Mouse (Mus musculus) WW6 (cell line): ENCODE measurements around the gene Src.
"Not testable (repeated sequence)": the region's sequence is repeated elsewhere in the genome, so short reads cannot be mapped to it uniquely, and the experiment has no call there.

Experiments used
- DNase-seq: peaks from one replicate; pipeline ENCODE4 v3.0.0-alpha.2; 2013; ENCODE audit warnings: low read depth, low spot score

Src gene

GRCm38 (mm10) chr2:157418206-157418605 is at the start of gene Src:
Gene Src (plus strand): TSS chr2:157418444.
- DNase-seq: peak; percentile 77

- no peak for DNase-seq
Measured at GRCm38 (mm10) chr2:157371696-157372095, 46.5 kb upstream of the Src start.

DNA sequence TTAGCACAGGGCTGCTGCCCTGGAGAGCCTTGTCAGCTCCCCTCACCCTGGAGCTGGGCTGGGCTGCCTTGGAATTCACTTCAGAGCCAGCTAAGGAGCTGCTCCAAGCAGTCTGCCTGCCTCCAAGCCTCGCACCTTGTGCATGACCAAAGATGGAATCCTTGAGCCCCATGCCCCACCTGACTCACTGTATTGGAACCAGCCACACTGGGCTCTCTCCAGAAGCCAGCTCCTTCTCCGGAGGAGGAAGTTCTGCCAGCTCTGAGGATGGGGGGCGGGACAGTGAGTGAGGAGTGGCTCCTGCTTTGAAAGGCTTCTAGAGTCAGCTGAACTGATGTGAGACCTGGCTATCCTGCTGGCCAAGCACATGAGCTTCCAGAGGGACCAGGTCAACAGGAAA is 44.6 kb upstream of the Src start:
- no peak for DNase-seq

- no peak for DNase-seq
Measured at GRCm38 (mm10) chr2:157375051-157375450, 43.2 kb upstream of the Src start.

GRCm38 (mm10) chr2:157375794-157376757 is 42.2 kb upstream of the Src start:
- peak; percentile 71 for DNase-seq

DNA sequence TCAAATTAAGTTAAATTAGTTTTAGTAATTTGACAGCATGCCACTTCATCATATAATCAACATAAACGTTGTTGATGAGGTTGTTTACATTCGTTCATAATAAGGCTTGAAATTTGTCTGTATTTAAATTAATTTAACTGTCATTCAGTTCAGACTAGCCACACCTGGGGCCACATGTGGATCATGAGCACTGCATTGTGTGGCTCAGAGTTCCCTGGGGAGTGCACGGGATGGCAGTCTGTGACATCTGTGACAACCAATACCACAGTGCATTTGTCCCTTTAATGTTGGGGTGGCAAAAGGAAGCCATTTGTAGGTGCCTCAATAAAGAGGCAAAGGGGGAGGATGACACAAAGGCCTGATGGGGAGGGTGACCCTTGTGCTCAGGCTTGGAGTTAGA is 41.2 kb upstream of the Src start:
- DNase-seq: no peak

DNA sequence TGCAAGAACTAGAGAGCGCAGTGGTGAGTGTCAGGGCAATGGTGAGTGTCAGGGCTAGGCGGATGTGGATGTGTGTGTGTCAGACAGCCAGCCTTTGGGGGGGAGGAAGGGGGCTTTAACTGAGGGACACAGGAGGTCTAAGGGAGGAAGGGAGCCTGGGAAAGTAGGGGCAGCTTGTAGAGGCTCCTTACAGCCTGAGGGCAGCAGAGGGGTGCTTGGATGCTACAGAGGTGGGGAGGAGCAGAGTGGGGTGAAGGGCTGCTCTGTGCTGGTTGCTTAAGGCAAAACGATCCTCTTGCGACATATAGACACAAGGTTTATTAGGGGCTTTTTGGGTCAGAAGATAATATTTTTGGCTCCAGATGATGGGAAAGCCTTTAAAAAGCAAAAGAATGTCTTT is 33.4 kb upstream of the Src start:
- no peak for DNase-seq

GRCm38 (mm10) chr2:157388901-157389590 is 29.2 kb upstream of the Src start:
- DNase-seq: not testable (repeated sequence)

DNA sequence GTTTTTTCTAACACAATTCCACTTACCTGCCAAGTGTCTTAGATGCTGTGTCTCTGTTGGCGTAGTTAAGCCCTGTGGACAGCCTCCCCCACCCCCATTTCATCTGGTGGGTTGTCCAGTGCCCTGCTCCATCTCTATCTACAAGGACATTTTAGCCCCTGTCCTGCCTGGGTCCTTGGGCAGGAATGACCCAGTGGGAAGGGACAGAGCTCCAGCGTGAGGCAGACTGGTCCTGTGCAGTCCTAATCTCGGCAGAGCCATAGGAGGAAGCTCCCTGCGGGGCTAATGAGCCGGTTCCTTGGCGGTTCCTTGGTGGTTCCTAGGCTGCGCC is 28.7 kb upstream of the Src start:
- no peak for DNase-seq

GRCm38 (mm10) chr2:157392331-157392730 is 25.9 kb upstream of the Src start:
- no peak for DNase-seq

DNA sequence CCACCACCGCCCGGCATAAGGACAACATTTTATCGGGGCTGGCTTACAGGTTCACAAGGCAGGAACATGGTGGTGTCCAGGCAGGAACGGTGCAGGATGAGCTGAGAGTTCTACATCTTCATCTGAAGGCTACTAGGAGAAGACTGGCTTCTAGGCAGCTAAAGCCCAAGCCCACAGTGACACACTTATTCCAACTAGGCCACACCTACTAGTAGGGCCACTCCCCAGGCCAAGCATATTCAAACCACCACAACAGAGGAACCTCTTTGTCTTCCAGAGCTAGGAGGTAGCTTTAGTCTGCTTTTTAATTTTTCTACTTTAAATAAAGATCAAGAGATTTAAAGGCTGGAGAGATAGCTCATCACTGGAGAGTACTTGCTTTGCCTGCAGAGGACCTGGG is 24.7 kb upstream of the Src start:
- no peak for DNase-seq

- no peak for DNase-seq
Measured at GRCm38 (mm10) chr2:157394868-157395267, 23.4 kb upstream of the Src start.

DNA sequence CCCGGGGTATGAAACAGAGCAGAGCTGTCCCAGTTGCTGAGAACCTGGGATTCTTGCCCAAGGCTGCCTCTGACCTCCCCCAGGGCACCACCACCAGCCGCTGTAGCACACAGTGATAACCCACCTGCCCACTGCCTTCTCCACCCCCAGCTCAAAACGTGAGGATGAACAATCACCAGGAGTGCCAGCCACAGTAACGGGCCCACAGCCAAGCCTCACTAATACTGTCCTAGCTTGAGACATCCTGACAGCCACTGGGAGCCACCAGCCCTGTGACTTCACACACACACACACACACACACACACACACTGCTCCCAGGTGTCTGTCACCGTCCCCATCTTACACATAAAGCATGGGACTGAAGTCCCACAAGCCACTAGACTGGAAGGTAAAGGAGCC is 22.9 kb upstream of the Src start:
- no peak for DNase-seq

GRCm38 (mm10) chr2:157395960-157396359 is 22.3 kb upstream of the Src start:
- no peak for DNase-seq

DNA sequence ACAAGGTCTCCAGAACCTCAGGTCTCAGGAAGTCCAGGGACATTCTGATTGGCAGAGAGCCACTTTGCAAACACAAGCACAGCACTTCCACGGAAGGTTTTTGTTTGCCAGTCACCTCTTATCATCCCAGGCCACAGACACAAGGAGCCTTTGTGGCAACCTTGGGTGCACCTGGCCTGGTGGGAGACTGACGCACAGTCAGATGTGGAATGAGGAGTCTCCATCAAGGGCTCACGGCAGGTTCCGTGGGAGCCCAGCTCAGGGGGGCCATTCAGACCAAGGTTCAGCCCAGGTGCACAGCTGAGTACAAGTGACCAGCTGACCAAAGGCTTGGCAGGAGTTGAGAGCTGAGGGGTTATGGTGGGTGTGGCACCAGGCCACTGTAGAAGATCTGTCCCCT is 20.9 kb upstream of the Src start:
- no peak for DNase-seq

GRCm38 (mm10) chr2:157398539-157398938 is 19.7 kb upstream of the Src start:
- DNase-seq: no peak

GRCm38 (mm10) chr2:157399797-157400196 is 18.4 kb upstream of the Src start:
- no peak for DNase-seq

GRCm38 (mm10) chr2:157400491-157400890 is 17.8 kb upstream of the Src start:
- DNase-seq: no peak

- no peak for DNase-seq
Measured at GRCm38 (mm10) chr2:157401261-157401660, 17.0 kb upstream of the Src start.

DNA sequence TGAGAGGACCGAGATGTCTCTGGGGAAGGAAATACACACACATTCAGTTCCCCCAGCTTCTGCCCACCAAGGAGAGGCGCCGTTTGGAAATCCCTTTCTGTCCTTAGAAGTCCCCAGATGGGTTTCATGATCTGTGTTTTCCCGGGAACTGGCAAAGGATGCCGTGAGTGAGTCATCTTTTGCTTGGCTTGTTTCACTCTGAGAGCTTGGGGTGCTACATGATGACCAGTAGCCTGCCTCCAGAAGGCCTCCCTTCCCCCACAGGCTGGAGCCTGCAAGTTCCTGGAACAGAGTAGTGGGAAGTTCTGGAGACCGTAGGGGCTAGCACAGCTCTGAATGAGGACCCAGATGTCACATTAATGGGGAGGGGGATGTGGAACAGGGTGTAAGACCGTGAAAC is 10.6 kb upstream of the Src start:
- DNase-seq: no peak

DNA sequence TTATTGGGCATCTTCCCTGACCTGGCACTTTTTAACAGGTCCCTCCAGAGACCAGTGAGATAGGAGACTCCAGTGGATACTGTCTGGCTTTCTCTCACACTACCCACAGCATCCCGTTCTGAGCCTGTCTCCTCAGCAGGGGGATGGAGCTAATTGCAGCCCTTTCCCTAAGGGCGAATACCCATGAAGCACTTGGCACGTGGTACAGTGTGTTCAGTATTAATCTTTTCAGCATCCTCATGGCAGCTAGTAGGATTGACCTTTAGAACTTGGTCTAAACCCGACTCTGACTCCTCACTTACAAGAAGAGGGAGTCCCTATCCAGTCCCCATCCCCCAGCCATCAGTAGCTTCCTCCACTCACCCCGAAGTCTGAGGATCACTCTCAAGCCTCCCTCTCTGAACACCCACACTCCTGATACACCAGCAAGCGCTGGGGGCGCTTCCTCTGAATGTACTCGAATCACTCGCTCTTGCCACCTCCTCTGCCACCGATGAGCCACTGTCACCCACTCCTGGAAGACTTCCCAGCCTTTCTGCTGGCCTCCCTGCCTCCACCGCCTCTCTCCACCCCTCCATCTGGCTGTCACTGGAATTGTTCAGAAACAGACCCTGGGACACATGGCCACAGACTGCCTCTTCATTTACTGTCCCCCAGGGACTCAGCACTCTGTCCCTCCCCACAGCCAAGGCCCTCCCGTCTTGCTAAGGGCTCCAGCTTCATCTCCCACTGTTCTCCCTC is 8.3 kb upstream of the Src start:
- DNase-seq: no peak

DNA sequence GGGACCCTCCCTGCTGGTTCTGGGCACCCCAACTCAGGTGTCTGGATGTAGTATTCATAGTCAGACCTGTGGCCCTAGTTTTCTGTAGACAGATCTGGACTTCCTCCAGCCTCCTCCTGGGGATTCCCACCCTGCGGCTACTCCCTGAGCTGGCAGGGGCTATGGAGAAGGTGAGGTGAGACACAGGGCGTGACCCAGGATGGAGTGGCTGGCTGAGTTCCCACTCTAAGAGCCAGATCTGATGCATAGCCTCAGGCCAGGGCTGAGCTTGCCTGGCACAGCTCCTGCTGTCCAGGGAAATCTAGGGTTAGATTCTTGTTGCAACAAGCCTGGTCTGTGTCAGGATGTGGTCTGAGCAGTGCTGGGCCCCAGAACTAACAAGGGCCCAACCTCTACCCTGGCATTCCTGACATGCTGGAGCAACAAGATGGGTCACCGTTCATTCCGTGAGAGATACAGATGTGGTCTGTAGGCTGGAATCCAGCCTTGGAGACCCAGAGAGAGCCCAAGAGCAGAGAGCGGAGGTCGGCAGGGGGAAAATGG is 7.0 kb upstream of the Src start:
- no peak for DNase-seq
